Mouse (Mus musculus) urinary bladder, postnatal 25 days (tissue): ENCODE results near the gene Mc3r.

Source experiments
- DNase-seq: peaks from one replicate; pipeline ENCODE4 v3.0.0; 2022; ENCODE audit warnings: low spot score

The Mc3r gene

GRCm38 (mm10) chr2:172256418-172256817, 8.1 kb downstream of the Mc3r start:
- DNase-seq, result no peak

GRCm38 (mm10) chr2:172256956-172257355, 8.7 kb downstream of the Mc3r start:
- DNase-seq, result no peak

GRCm38 (mm10) chr2:172257471-172258065, 9.3 kb downstream of the Mc3r start:
- no peak for DNase-seq

- no peak for DNase-seq
These were observed 11.8 kb downstream of the Mc3r start for GRCm38 (mm10) chr2:172260064-172260463.

GRCm38 (mm10) chr2:172261441-172261840, 13.1 kb downstream of the Mc3r start:
- DNase-seq, result no peak

GRCm38 (mm10) chr2:172263216-172263615, 14.9 kb downstream of the Mc3r start:
- no peak for DNase-seq

GRCm38 (mm10) chr2:172269907-172270306, 21.6 kb downstream of the Mc3r start:
- no peak for DNase-seq

- DNase-seq, result no peak
These were observed 22.2 kb downstream of the Mc3r start for GRCm38 (mm10) chr2:172270485-172270944.

- no peak for DNase-seq
These were observed 22.8 kb downstream of the Mc3r start for GRCm38 (mm10) chr2:172270974-172271697.

- no peak for DNase-seq
These were observed 26.4 kb downstream of the Mc3r start for GRCm38 (mm10) chr2:172274662-172275061.

- DNase-seq, result no peak
These were observed 27.9 kb downstream of the Mc3r start for GRCm38 (mm10) chr2:172276155-172276554.

GRCm38 (mm10) chr2:172278979-172279378, 30.7 kb downstream of the Mc3r start:
- DNase-seq, result no peak

GRCm38 (mm10) chr2:172282071-172282710, 33.9 kb downstream of the Mc3r start:
- DNase-seq, result no peak

GRCm38 (mm10) chr2:172287715-172288114, 39.4 kb downstream of the Mc3r start:
- DNase-seq, result no peak

GRCm38 (mm10) chr2:172288965-172289364, 40.7 kb downstream of the Mc3r start:
- no peak for DNase-seq

- DNase-seq, result no peak
These were observed 41.3 kb downstream of the Mc3r start for GRCm38 (mm10) chr2:172289632-172290031.

- no peak for DNase-seq
These were observed 42.2 kb downstream of the Mc3r start for GRCm38 (mm10) chr2:172290474-172290873.

GRCm38 (mm10) chr2:172291025-172291424, 42.7 kb downstream of the Mc3r start:
- no peak for DNase-seq

- no peak for DNase-seq
These were observed 43.6 kb downstream of the Mc3r start for GRCm38 (mm10) chr2:172291755-172292524.

GRCm38 (mm10) chr2:172292525-172293405, 44.5 kb downstream of the Mc3r start:
- DNase-seq, result no peak

- DNase-seq, result no peak
These were observed 49.8 kb downstream of the Mc3r start for GRCm38 (mm10) chr2:172298083-172298482.
